Mouse (Mus musculus): ENCODE measurements around the gene Usp54. TPM values are rescaled to one million over a fixed set of nuclear protein-coding genes. Genes with fewer than 3 reads are reported as not detected.

The Usp54 gene
- total RNA-seq (2014; rRNA removed; ENCODE audit: low replicate concordance), result 8.8 and 29.8 TPM in 2 replicates
- polyA plus RNA-seq (2015; fragmentation: Nextera tagmentation; extraction: Ambion mirVana), result 2.8 and 3.0 TPM in 2 replicates

DNA sequence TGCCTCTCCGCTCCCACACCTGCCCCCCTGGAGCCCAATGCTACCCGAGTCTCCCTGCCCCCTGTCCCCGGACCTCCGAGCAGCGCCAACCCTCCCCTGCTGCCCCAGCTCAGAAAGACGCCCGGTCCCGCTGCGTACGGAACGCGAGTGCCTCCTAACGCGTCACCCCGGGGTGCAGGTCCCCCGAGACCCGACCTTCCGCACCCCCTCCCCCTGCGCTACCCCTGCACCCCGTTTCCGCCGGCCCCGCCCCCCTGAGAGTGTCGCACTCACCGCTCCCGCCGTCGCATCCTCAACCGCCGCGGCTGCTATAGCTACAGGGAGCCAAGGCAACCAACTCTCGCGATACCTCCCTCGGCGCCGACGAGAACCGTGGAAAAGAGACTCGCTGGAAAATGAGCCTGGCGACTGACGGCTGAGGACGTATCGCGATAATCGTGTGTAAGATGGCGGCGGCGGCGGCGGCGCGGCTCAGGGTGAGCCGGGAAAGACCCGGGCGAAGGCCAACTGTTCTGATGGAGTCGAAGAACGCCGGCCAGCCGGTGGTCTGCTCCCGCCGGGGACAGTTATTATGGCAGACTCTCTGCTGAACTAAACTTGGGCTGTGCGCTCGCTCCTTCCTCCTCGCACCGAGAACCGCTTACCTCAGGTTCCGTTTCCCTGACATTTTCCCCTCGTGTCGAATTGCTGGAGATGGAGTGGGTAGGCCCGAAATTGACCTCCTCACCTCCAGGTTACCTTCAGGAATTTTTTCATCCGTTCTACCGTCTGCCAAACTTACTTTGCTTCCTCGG, at the start of gene Usp54:
Gene Usp54, minus strand, starts transcription at position 420 of the 794 bp plus-strand sequence.
- ATAC-seq (ENCODE audit: insufficient read depth, low read depth), result peak; percentile 93
- H3K27ac ChIP-seq (ENCODE audit: low read depth), result peak within 1 kb of the TSS; percentile 96
- H3K4me3 ChIP-seq (ENCODE audit: low read depth, low read length), result peak within 1 kb of the TSS; percentile 74
- no peaks in the 10 kb centered on the region for H3K36me3 ChIP-seq (replicated peaks; ENCODE audit: control insufficient read depth, insufficient read depth, low read length)
- TF ChIP-seq EP300 (IDR thresholded peaks at IDR 0.05; ENCODE audit: low read depth), result peak; percentile 93
- TF ChIP-seq CTCF (IDR thresholded peaks at IDR 0.05; ENCODE audit: low read depth), result no peak
- peak within 1 kb of the TSS; percentile 85 for H3K9ac ChIP-seq (replicated peaks; ENCODE audit: low read depth, low read length)
- DNase-seq (ENCODE audit: low spot score), result peak; percentile 98
- H3K27me3 ChIP-seq (ENCODE audit: control insufficient read depth, insufficient read depth, low read length), result no peaks in the 10 kb centered on the region
- H3K4me1 ChIP-seq (ENCODE audit: control insufficient read depth, insufficient read depth), result peaks cover 14% of the 10 kb centered on the region
- H3K9me3 ChIP-seq (replicated peaks; ENCODE audit: control insufficient read depth, low read length), result no peaks in the 10 kb centered on the region
- WGBS, result under 1% methylated on average over 72 of the region's 73 CpGs
- H3K4me2 ChIP-seq (ENCODE audit: low read depth, low read length), result peak within 1 kb of the TSS; percentile 88

DNA sequence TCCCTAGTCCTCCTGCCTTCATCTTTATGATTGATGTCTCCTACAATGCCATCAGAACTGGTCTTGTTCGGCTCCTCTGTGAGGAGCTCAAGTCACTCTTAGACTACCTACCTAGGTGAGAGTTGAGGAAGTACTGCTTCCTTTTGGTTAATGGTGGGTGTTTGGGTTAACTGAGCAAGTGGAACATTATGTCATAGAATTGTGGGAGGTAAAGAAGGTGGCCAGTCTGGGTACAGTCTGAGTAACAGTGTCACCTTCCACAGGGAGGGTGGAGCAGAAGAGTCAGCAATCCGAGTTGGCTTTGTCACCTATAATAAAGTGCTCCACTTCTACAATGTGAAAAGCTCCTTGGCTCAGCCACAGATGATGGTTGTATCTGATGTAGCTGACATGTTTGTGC, 48.1 kb upstream of the Usp54 start:
- WGBS, result 81% methylated on average over 2 of the region's 2 CpGs
- no peak for ATAC-seq (ENCODE audit: insufficient read depth, low read depth)
- no peak overlapping the region for H3K27ac ChIP-seq (ENCODE audit: low read depth)
- DNase-seq (ENCODE audit: low spot score), result no peak
- H3K9me3 ChIP-seq (replicated peaks; ENCODE audit: control insufficient read depth, low read length), result no peaks in the 10 kb centered on the region
- H3K4me1 ChIP-seq (ENCODE audit: control insufficient read depth, insufficient read depth), result no peaks in the 10 kb centered on the region
- no peak overlapping the region for H3K4me3 ChIP-seq (ENCODE audit: low read depth, low read length)
- H3K9ac ChIP-seq (replicated peaks; ENCODE audit: low read depth, low read length), result no peak overlapping the region
- H3K36me3 ChIP-seq (replicated peaks; ENCODE audit: control insufficient read depth, insufficient read depth, low read length), result peaks cover 99% of the 10 kb centered on the region
- no peak overlapping the region for H3K4me2 ChIP-seq (ENCODE audit: low read depth, low read length)
- TF ChIP-seq EP300 (IDR thresholded peaks at IDR 0.05; ENCODE audit: low read depth), result no peak
- TF ChIP-seq CTCF (IDR thresholded peaks at IDR 0.05; ENCODE audit: low read depth), result no peak
- no peaks in the 10 kb centered on the region for H3K27me3 ChIP-seq (ENCODE audit: control insufficient read depth, insufficient read depth, low read length)

GRCm38 (mm10) chr14:20686576-20686975, 45.7 kb upstream of the Usp54 start:
- 97% methylated on average over 3 of the region's 3 CpGs for WGBS
- no peak for TF ChIP-seq EP300 (IDR thresholded peaks at IDR 0.05; ENCODE audit: low read depth)
- no peak for TF ChIP-seq CTCF (IDR thresholded peaks at IDR 0.05; ENCODE audit: low read depth)
- H3K4me1 ChIP-seq (ENCODE audit: control insufficient read depth, insufficient read depth), result no peaks in the 10 kb centered on the region; the same call in 1 of the 2 replicates

GRCm38 (mm10) chr14:20682498-20682897, 41.6 kb upstream of the Usp54 start:
- no peaks in the 10 kb centered on the region; the same call in 1 of the 2 replicates for H3K4me1 ChIP-seq (ENCODE audit: control insufficient read depth, insufficient read depth)
- WGBS, result 10% methylated on average over 3 of the region's 3 CpGs
- no peak overlapping the region for H3K4me3 ChIP-seq (ENCODE audit: low read depth, low read length)
- H3K9ac ChIP-seq (replicated peaks; ENCODE audit: low read depth, low read length), result no peak overlapping the region
- H3K27me3 ChIP-seq (ENCODE audit: control insufficient read depth, insufficient read depth, low read length), result no peaks in the 10 kb centered on the region
- H3K4me2 ChIP-seq (ENCODE audit: low read depth, low read length), result no peak overlapping the region
- peaks cover 97% of the 10 kb centered on the region for H3K36me3 ChIP-seq (replicated peaks; ENCODE audit: control insufficient read depth, insufficient read depth, low read length)
- TF ChIP-seq EP300 (IDR thresholded peaks at IDR 0.05; ENCODE audit: low read depth) (no peak), CTCF (IDR thresholded peaks at IDR 0.05; ENCODE audit: low read depth) (no peak)
- ATAC-seq (ENCODE audit: insufficient read depth, low read depth) (peak; percentile 74), DNase-seq (ENCODE audit: low spot score) (peak; percentile 78)
- no peaks in the 10 kb centered on the region for H3K9me3 ChIP-seq (replicated peaks; ENCODE audit: control insufficient read depth, low read length)
- H3K27ac ChIP-seq (ENCODE audit: low read depth), result peak overlapping the region; percentile 56

More at GRCm38 (mm10) chr14:20686576-20686975, 45.7 kb upstream of the Usp54 start:
- DNase-seq (ENCODE audit: low spot score), result no peak
- no peak overlapping the region for H3K4me2 ChIP-seq (ENCODE audit: low read depth, low read length)
- ATAC-seq (ENCODE audit: insufficient read depth, low read depth), result no peak
- H3K27me3 ChIP-seq (ENCODE audit: control insufficient read depth, insufficient read depth, low read length), result no peaks in the 10 kb centered on the region
- no peak overlapping the region for H3K4me3 ChIP-seq (ENCODE audit: low read depth, low read length)
- H3K27ac ChIP-seq (ENCODE audit: low read depth), result no peak overlapping the region
- H3K36me3 ChIP-seq (replicated peaks; ENCODE audit: control insufficient read depth, insufficient read depth, low read length), result peaks cover 96% of the 10 kb centered on the region
- no peak overlapping the region for H3K9ac ChIP-seq (replicated peaks; ENCODE audit: low read depth, low read length)
- no peaks in the 10 kb centered on the region for H3K9me3 ChIP-seq (replicated peaks; ENCODE audit: control insufficient read depth, low read length)

- no peak for ATAC-seq (ENCODE audit: insufficient read depth, low read depth)
- TF ChIP-seq EP300 (IDR thresholded peaks at IDR 0.05; ENCODE audit: low read depth) (no peak), CTCF (IDR thresholded peaks at IDR 0.05; ENCODE audit: low read depth) (no peak)
- Histone ChIP-seq H3K36me3 (replicated peaks; ENCODE audit: control insufficient read depth, insufficient read depth, low read length) (peaks cover 96% of the 10 kb centered on the region), H3K4me3 (ENCODE audit: low read depth, low read length) (no peak overlapping the region), H3K9ac (replicated peaks; ENCODE audit: low read depth, low read length) (no peak overlapping the region), H3K4me2 (ENCODE audit: low read depth, low read length) (no peak overlapping the region), H3K4me1 (ENCODE audit: control insufficient read depth, insufficient read depth) (no peaks in the 10 kb centered on the region; the same call in 1 of the 2 replicates), H3K27ac (ENCODE audit: low read depth) (peak overlapping the region; percentile 56), H3K27me3 (ENCODE audit: control insufficient read depth, insufficient read depth, low read length) (no peaks in the 10 kb centered on the region), H3K9me3 (replicated peaks; ENCODE audit: control insufficient read depth, low read length) (no peaks in the 10 kb centered on the region)
- DNase-seq (ENCODE audit: low spot score), result no peak
- 86% methylated on average over 2 of the region's 2 CpGs for WGBS
Measured at GRCm38 (mm10) chr14:20681742-20682141, 40.9 kb upstream of the Usp54 start.
